Mouse (Mus musculus) adrenal gland, postnatal 25 days (tissue): ENCODE results near the gene 1700049E17Rik1. TPM values are rescaled to one million over a fixed set of nuclear protein-coding genes. Genes with fewer than 3 reads are reported as not detected.
"Not testable (repeated sequence)": the region's sequence is repeated elsewhere in the genome, so short reads cannot be mapped to it uniquely, and the experiment has no call there.

Experiments used
- DNase-seq: peaks from one replicate; pipeline ENCODE4 v3.0.0; 2021; ENCODE audit warnings: mixed read lengths
- long read RNA-seq: library from polyadenylated mRNA; stranded (forward); transcript quantifications from one replicate; pipeline ENCODE4 v2.0.0, GENCODE M21; 2021
- total RNA-seq: library from RNA; stranded (reverse); gene quantifications from 2 replicates; pipeline ENCODE4 v1.2.3, GENCODE M21; 2021

Gene 1700049E17Rik1
- total RNA-seq: not detected in 2 replicates
- long read RNA-seq: 0 reads

- DNase-seq: not testable (repeated sequence)
These were observed at the start of gene 1700049E17Rik1 for GRCm38 (mm10) chr14:41924649-41925048. 1700049E17Rik1 (plus strand) TSS chr14:41924949.

GRCm38 (mm10) chr14:41907190-41907589 lies 17.6 kb upstream of the 1700049E17Rik1 start, which contains the start of gene Gm7980:
Gm7980 (minus strand) TSS chr14:41907290.
- DNase-seq: not testable (repeated sequence)

DNA sequence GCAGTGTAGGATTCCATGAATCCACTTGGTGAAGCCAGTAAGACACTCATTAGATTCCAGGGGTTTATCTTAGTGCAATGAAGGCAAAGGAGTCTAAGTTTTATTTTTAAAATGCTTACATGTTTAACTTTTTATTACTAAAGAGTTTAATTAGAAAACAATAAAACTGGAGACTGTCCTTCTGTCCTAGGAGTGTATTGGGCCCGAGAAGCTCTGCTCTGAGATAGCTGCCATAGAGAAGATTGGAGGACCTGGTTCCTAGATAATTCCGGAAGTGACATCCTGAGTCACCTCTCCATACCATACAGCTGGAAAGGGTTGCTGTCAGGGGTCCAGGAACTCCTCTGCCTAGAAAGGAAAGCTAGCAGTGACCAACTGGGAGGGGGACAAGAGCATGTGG lies 18.9 kb downstream of the 1700049E17Rik1 start, which contains the start of gene 1700024B05Rik:
1700024B05Rik (plus strand) TSS at position 301 of the 400 bp plus-strand sequence.
- DNase-seq: not testable (repeated sequence)

GRCm38 (mm10) chr14:41964095-41964494 lies 39.3 kb downstream of the 1700049E17Rik1 start:
- not testable (repeated sequence) for DNase-seq

DNA sequence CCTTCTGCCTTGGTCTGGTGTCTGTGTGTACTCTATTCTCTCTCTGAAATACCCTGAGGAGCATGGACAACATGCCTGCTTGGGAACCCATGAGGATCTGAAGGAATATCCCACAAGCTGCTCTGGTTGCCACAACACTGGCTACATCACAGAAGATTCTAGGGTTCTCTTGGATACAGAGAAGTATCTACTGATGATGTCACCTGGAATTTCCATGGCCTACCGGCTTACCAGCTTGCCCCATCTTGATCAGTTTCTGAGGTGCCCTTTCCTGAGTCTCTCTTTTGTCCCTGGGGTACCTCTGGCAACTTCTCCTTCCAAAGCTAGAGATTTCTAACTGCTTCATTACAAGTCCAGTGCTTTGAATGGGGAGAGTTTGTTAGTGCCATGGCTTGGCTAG lies 43.1 kb downstream of the 1700049E17Rik1 start, which contains the start of gene Gm6401:
Gm6401 (minus strand) TSS at position 101 of the 400 bp plus-strand sequence.
- DNase-seq: not testable (repeated sequence)

DNA sequence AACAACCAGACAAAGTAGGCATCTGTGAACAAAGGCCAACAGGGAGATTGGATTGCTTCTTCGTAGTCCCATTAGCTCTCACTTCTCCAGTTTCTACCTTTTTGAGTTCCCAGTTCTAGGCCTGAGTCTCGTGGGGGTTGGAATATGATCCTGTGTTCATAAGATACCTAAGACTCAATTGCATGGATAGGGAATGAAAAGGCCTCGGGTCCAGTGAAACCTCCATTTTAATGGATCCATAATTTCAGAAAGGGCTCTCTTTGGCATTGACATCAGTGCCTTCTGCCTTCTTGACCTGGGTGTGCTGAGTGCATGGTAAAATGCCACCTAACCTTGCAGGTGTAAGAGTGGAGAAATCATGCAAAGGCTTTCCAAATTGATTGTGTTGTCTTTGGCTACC lies 43.8 kb downstream of the 1700049E17Rik1 start:
- DNase-seq: not testable (repeated sequence)

Other genes starting within 250 kb of the 1700049E17Rik1 start
- gene Gm8068, start 223.1 kb upstream of the 1700049E17Rik1 start, total RNA-seq: not detected in 2 replicates
- not detected in 2 replicates for gene Gm7929, start 174.3 kb upstream of the 1700049E17Rik1 start, total RNA-seq
- not detected in 2 replicates for gene Gm47189, start 152.5 kb upstream of the 1700049E17Rik1 start, total RNA-seq
- gene Gm7980, start 17.7 kb upstream of the 1700049E17Rik1 start, total RNA-seq: not detected in 2 replicates
- gene 1700024B05Rik, start 19.0 kb downstream of the 1700049E17Rik1 start, total RNA-seq: not detected in 2 replicates
- not detected in 2 replicates for gene Gm6401, start 43.0 kb downstream of the 1700049E17Rik1 start, total RNA-seq
- not detected in 2 replicates for gene Gm3543, start 58.4 kb downstream of the 1700049E17Rik1 start, total RNA-seq
- gene Gm7951, start 192.4 kb downstream of the 1700049E17Rik1 start, total RNA-seq: not detected in 2 replicates
- not detected in 2 replicates for gene Gm17027, start 237.7 kb downstream of the 1700049E17Rik1 start, total RNA-seq